8 mouse cellular contexts compared by ENCODE assay signal in the genomic region with DNA sequence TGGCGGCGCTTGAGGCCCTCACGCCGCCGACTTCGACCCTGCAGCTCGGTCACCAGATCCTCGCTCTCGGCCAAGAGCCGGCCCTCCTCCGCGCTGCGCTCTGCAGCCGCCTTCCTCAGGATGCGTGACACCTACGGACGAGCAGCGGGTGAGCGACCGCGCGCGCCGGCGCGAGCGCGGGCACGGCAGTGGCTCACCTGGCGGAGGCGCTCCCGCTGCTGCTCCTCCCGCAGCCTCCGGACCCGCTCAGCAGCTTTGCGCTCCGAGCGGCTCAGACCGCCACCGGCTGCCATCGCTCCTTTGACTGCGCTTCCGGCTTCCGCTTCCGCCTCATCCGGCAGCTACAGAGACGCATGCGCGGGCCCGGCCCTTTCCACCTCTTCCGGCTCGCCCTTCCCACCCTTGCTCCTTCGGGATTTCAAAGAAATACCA. TPM values are rescaled to one million over a fixed set of nuclear protein-coding genes. Genes with fewer than 3 reads are reported as not detected.
DNase-seq lines count a peak whose midpoint lies in the region; ATAC-seq lines count a peak whose summit lies in the region.

No protein-coding gene starts in this region.

- H3K36me3 ChIP-seq in embryonic facial prominence, embryonic 10.5 days (replicated peaks), result peaks cover 77% of the 10 kb centered on the region
- H3K36me3 ChIP-seq in limb, embryonic 11.5 days (ENCODE audit: control insufficient read depth, insufficient read depth, low read length), result peaks cover 12% of the 10 kb centered on the region
- H3K36me3 ChIP-seq in midbrain, embryonic 13.5 days, result peaks cover 61% of the 10 kb centered on the region

- H3K9me3 ChIP-seq in embryonic facial prominence, embryonic 10.5 days, result no peaks in the 10 kb centered on the region
- H3K9me3 ChIP-seq in limb, embryonic 11.5 days (ENCODE audit: control insufficient read depth, low read length), result no peaks in the 10 kb centered on the region
- H3K9me3 ChIP-seq in midbrain, embryonic 13.5 days, result no peaks in the 10 kb centered on the region

- H3K9ac ChIP-seq in limb, embryonic 11.5 days (ENCODE audit: low read length), result peak overlapping the region; percentile 68
- H3K9ac ChIP-seq in midbrain, embryonic 13.5 days (replicated peaks), result peak overlapping the region; percentile 88

- under 1% methylated on average over 53 of the region's 53 CpGs for WGBS in embryonic facial prominence, embryonic 10.5 days
- 0% methylated on average over 53 of the region's 53 CpGs for WGBS in limb, embryonic 11.5 days
- under 1% methylated on average over 52 of the region's 53 CpGs for WGBS in midbrain, embryonic 13.5 days

- peak overlapping the region; percentile 97 for H3K4me3 ChIP-seq in embryonic facial prominence, embryonic 10.5 days
- peak overlapping the region; percentile 91 for H3K4me3 ChIP-seq in limb, embryonic 11.5 days (ENCODE audit: low read depth, low read length)
- H3K4me3 ChIP-seq in midbrain, embryonic 13.5 days (replicated peaks), result peak overlapping the region; percentile 99

- peak; percentile 72 for DNase-seq in ovary, adult 18-20 months (ENCODE audit: low spot score)
- no peak for DNase-seq in ovary, postnatal 10 days (ENCODE audit: low spot score)
- DNase-seq in embryonic facial prominence, embryonic 10.5 days (ENCODE audit: low spot score), result peak; percentile 90
- DNase-seq in kidney, adult 11 months, result peak; percentile 83
- DNase-seq in limb, embryonic 11.5 days (ENCODE audit: low spot score), result peak; percentile 88
- peak; percentile 74 to 92 for DNase-seq in spleen, postnatal 10 days (ENCODE audit: low spot score in 2 of 2)

- no peaks in the 10 kb centered on the region for H3K27me3 ChIP-seq in embryonic facial prominence, embryonic 10.5 days (replicated peaks; ENCODE audit: low read depth, poor library complexity, severe bottlenecking)
- no peaks in the 10 kb centered on the region for H3K27me3 ChIP-seq in limb, embryonic 11.5 days (ENCODE audit: control insufficient read depth, insufficient read depth, low read length)
- no peaks in the 10 kb centered on the region for H3K27me3 ChIP-seq in midbrain, embryonic 13.5 days

- H3K4me1 ChIP-seq in embryonic facial prominence, embryonic 10.5 days, result peaks cover 27% of the 10 kb centered on the region
- H3K4me1 ChIP-seq in limb, embryonic 11.5 days (ENCODE audit: control insufficient read depth, insufficient read depth, low read length), result peaks cover 10% of the 10 kb centered on the region
- peaks cover 26% of the 10 kb centered on the region for H3K4me1 ChIP-seq in midbrain, embryonic 13.5 days (replicated peaks)

- peak overlapping the region; percentile 100 for H3K4me2 ChIP-seq in limb, embryonic 11.5 days (ENCODE audit: low read depth, severe bottlenecking)
- H3K4me2 ChIP-seq in midbrain, embryonic 13.5 days (replicated peaks), result peak overlapping the region; percentile 99

- peak; percentile 28 for ATAC-seq in granulocyte monocyte progenitor cell, adult 5-6 weeks (replicated peaks; ENCODE audit: poor library complexity, severe bottlenecking)
- peak; percentile 58; the same call in 1 of the 2 replicates for ATAC-seq in limb, embryonic 11.5 days (ENCODE audit: insufficient number of reproducible peaks, low FRiP score, low TSS enrichment, low read depth)
- ATAC-seq in midbrain, embryonic 13.5 days, result peak; percentile 87

- H3K27ac ChIP-seq in embryonic facial prominence, embryonic 10.5 days (replicated peaks), result peak overlapping the region; percentile 75
- H3K27ac ChIP-seq in limb, embryonic 11.5 days (replicated peaks; ENCODE audit: low read depth, low read length), result peak overlapping the region; percentile 74
- peak overlapping the region; percentile 87 for H3K27ac ChIP-seq in midbrain, embryonic 13.5 days

RNA-seq across cellular contexts. Expression of gene Sirt7, which starts 0.3 kb away (rescaled TPM):
- polyA plus RNA-seq in embryonic facial prominence, embryonic 10.5 days (2016; fragmentation: Nextera tagmentation; extraction: Ambion mirVana), result 27.7 and 29.5 TPM in 2 replicates
- total RNA-seq in granulocyte monocyte progenitor cell, adult 5-6 weeks (2014; fragmentation: Nextera tagmentation), result 66.1 and 81.1 TPM in 2 replicates
- total RNA-seq in granulocyte monocyte progenitor cell, adult 5-6 weeks (2017), result 57.4 and 75.0 TPM in 2 replicates
- 24.6 TPM in 2 replicates for polyA plus RNA-seq in limb, embryonic 11.5 days (2014; fragmentation: Nextera tagmentation; extraction: Ambion mirVana)
- 42.7 and 51.3 TPM in 2 replicates for polyA plus RNA-seq in midbrain, embryonic 13.5 days (2015; fragmentation: Nextera tagmentation; extraction: Ambion mirVana)

RNA-seq across cellular contexts. Expression of gene Pcyt2, which starts 7.0 kb away (rescaled TPM):
- 142 and 145 TPM in 2 replicates for polyA plus RNA-seq in embryonic facial prominence, embryonic 10.5 days (2016; fragmentation: Nextera tagmentation; extraction: Ambion mirVana)
- 48.1 and 70.3 TPM in 2 replicates for total RNA-seq in granulocyte monocyte progenitor cell, adult 5-6 weeks (2014; fragmentation: Nextera tagmentation)
- 21.9 and 35.5 TPM in 2 replicates for total RNA-seq in granulocyte monocyte progenitor cell, adult 5-6 weeks (2017)
- polyA plus RNA-seq in limb, embryonic 11.5 days (2014; fragmentation: Nextera tagmentation; extraction: Ambion mirVana), result 105 and 111 TPM in 2 replicates
- polyA plus RNA-seq in midbrain, embryonic 13.5 days (2015; fragmentation: Nextera tagmentation; extraction: Ambion mirVana), result 167 TPM in 2 replicates

RNA-seq across cellular contexts. Expression of gene Mafg, which starts 8.7 kb away (rescaled TPM):
- 24.2 and 25.1 TPM in 2 replicates for polyA plus RNA-seq in embryonic facial prominence, embryonic 10.5 days (2016; fragmentation: Nextera tagmentation; extraction: Ambion mirVana)
- total RNA-seq in granulocyte monocyte progenitor cell, adult 5-6 weeks (2014; fragmentation: Nextera tagmentation), result 28.7 and 37.0 TPM in 2 replicates
- total RNA-seq in granulocyte monocyte progenitor cell, adult 5-6 weeks (2017), result 30.2 and 36.6 TPM in 2 replicates
- polyA plus RNA-seq in limb, embryonic 11.5 days (2014; fragmentation: Nextera tagmentation; extraction: Ambion mirVana), result 22.6 and 24.2 TPM in 2 replicates
- 24.4 and 31.2 TPM in 2 replicates for polyA plus RNA-seq in midbrain, embryonic 13.5 days (2015; fragmentation: Nextera tagmentation; extraction: Ambion mirVana)

RNA-seq across cellular contexts. Expression of gene Npb, which starts 16.4 kb away (rescaled TPM):
- polyA plus RNA-seq in embryonic facial prominence, embryonic 10.5 days (2016; fragmentation: Nextera tagmentation; extraction: Ambion mirVana), result not detected in 2 replicates
- not detected in 2 replicates for total RNA-seq in granulocyte monocyte progenitor cell, adult 5-6 weeks (2014; fragmentation: Nextera tagmentation)
- total RNA-seq in granulocyte monocyte progenitor cell, adult 5-6 weeks (2017), result not detected in 2 replicates
- 1.4 TPM in 1 of 2 replicates, not detected in the other for polyA plus RNA-seq in limb, embryonic 11.5 days (2014; fragmentation: Nextera tagmentation; extraction: Ambion mirVana)
- polyA plus RNA-seq in midbrain, embryonic 13.5 days (2015; fragmentation: Nextera tagmentation; extraction: Ambion mirVana), result 0.54 and 0.95 TPM in 2 replicates

RNA-seq across cellular contexts. Expression of gene Pycr1, which starts 18.9 kb away (rescaled TPM):
- polyA plus RNA-seq in embryonic facial prominence, embryonic 10.5 days (2016; fragmentation: Nextera tagmentation; extraction: Ambion mirVana), result 32.7 and 33.7 TPM in 2 replicates
- 14.6 and 15.9 TPM in 2 replicates for total RNA-seq in granulocyte monocyte progenitor cell, adult 5-6 weeks (2014; fragmentation: Nextera tagmentation)
- total RNA-seq in granulocyte monocyte progenitor cell, adult 5-6 weeks (2017), result 4.6 and 8.9 TPM in 2 replicates
- polyA plus RNA-seq in limb, embryonic 11.5 days (2014; fragmentation: Nextera tagmentation; extraction: Ambion mirVana), result 33.3 and 34.2 TPM in 2 replicates
- polyA plus RNA-seq in midbrain, embryonic 13.5 days (2015; fragmentation: Nextera tagmentation; extraction: Ambion mirVana), result 23.2 and 25.0 TPM in 2 replicates

Comparison
In these comparisons a context has a peak if more than half of its experiments do, and no peak if none do; other contexts are left out.
1. ATAC-seq: peak in every context shown above with its lines; median percentile 87 in midbrain, embryonic 13.5 days; 58 in limb, embryonic 11.5 days; 28 in granulocyte monocyte progenitor cell, adult 5-6 weeks.